Mouse (Mus musculus) c-Kit-positive CD71-positive TER-119-positive erythroid progenitor cells, embryonic 14.5 days (primary cell): ENCODE results near the gene Ica1l.
"Not testable (repeated sequence)": the region's sequence is repeated elsewhere in the genome, so short reads cannot be mapped to it uniquely, and the experiment has no call there.

Experiments used
- DNase-seq: peaks from one replicate; pipeline ENCODE4 v3.0.0-alpha.2; 2013; ENCODE audit warnings: low spot score

The Ica1l gene

GRCm38 (mm10) chr1:60042796-60043469 lies at the start of gene Ica1l:
Gene Ica1l (minus strand): TSS chr1:60043184.
- no peak for DNase-seq

- no peak for DNase-seq
Observed at GRCm38 (mm10) chr1:60076411-60076810, 33.4 kb upstream of the Ica1l start.

GRCm38 (mm10) chr1:60075590-60075989 lies 32.6 kb upstream of the Ica1l start:
- no peak for DNase-seq

- DNase-seq = no peak
Observed at GRCm38 (mm10) chr1:60074935-60075334, 32.0 kb upstream of the Ica1l start.

GRCm38 (mm10) chr1:60070725-60071124 lies 27.7 kb upstream of the Ica1l start:
- not testable (repeated sequence) for DNase-seq

GRCm38 (mm10) chr1:60056310-60056709 lies 13.3 kb upstream of the Ica1l start:
- DNase-seq = no peak

GRCm38 (mm10) chr1:60054659-60055058 lies 11.7 kb upstream of the Ica1l start:
- no peak for DNase-seq

- DNase-seq = not testable (repeated sequence)
Observed at GRCm38 (mm10) chr1:60047481-60047880, 4.5 kb upstream of the Ica1l start.

GRCm38 (mm10) chr1:60044595-60044994 lies 1.6 kb upstream of the Ica1l start:
- DNase-seq = no peak

- DNase-seq = no peak
Observed at GRCm38 (mm10) chr1:60042398-60042795, 587 bp downstream of the Ica1l start.

- DNase-seq = no peak
Observed at GRCm38 (mm10) chr1:60035044-60035443, 7.9 kb downstream of the Ica1l start.

GRCm38 (mm10) chr1:60017031-60017469 lies 25.9 kb downstream of the Ica1l start:
- DNase-seq = no peak

GRCm38 (mm10) chr1:60016136-60016611 lies 26.8 kb downstream of the Ica1l start:
- no peak for DNase-seq

GRCm38 (mm10) chr1:60015511-60015910 lies 27.5 kb downstream of the Ica1l start:
- no peak for DNase-seq

- DNase-seq = no peak
Observed at GRCm38 (mm10) chr1:60013779-60014178, 29.2 kb downstream of the Ica1l start.

GRCm38 (mm10) chr1:60008743-60009142 lies 34.2 kb downstream of the Ica1l start:
- no peak for DNase-seq

GRCm38 (mm10) chr1:60007337-60007736 lies 35.6 kb downstream of the Ica1l start:
- no peak for DNase-seq

- DNase-seq = no peak
Observed at GRCm38 (mm10) chr1:60000319-60000718, 42.7 kb downstream of the Ica1l start.

GRCm38 (mm10) chr1:59997352-59997751 lies 45.6 kb downstream of the Ica1l start:
- no peak for DNase-seq

- DNase-seq = no peak
Observed at GRCm38 (mm10) chr1:59995646-59996045, 47.3 kb downstream of the Ica1l start.

GRCm38 (mm10) chr1:59987399-59988040 lies 55.5 kb downstream of the Ica1l start:
- no peak for DNase-seq

- no peak for DNase-seq
Observed at GRCm38 (mm10) chr1:59986626-59987025, 56.4 kb downstream of the Ica1l start.

- no peak for DNase-seq
Observed at GRCm38 (mm10) chr1:59967291-59967690, 75.7 kb downstream of the Ica1l start.
